Mouse (Mus musculus) erythroblast, embryonic 14.5 days (primary cell): ENCODE measurements around the gene Mcu.

Experiments
- GATA1 ChIP-seq: IDR thresholded peaks from 2 replicates; pipeline ENCODE4 v1.6.1; 2012; ENCODE audit warnings: low read length, inconsistent platforms, mixed read lengths
- TAL1 ChIP-seq: IDR thresholded peaks from 3 replicates; pipeline ENCODE4 v1.6.1; 2012; ENCODE audit warnings: low read length, inconsistent platforms, mixed read lengths

DNA sequence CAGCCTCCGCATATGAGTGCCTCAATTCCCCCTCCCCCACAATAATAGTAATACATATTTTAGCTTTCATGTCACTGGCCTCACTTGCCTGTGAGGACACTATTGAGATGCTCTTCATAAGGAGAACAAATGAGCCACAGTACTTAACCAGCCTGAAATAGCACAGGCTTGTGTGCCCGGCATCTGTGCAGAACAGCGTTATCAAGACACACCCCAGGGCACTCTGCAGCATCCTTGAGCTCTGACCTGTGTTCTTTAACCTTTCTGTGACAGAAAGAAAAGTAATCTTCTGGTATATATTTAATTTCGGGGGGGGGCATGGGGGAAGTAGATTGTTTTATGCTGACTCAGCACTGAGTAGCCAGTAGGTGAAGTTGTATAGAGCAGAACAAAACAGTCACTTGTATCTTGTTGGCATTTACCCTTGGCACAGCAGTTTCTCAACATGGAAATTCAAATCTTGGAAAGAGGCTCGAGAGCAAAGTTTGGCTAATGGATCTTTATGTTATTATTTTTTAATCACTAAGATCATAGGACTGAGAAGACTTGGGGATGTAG, 30.4 kb upstream of the Mcu start:
- TF ChIP-seq GATA1 (no peak), TAL1 (no peak)
